Mouse (Mus musculus) ES-E14 (cell line): ENCODE results near the gene Zfp341. TPM values are rescaled to one million over a fixed set of nuclear protein-coding genes. Genes with fewer than 3 reads are reported as not detected.
A peak's percentile ranks its signal among the peaks of the same experiment; 100 is the strongest.

Experiments used
- DNase-seq: peaks from one replicate; pipeline ENCODE4 v3.0.0-alpha.2; 2013; ENCODE audit warnings: low read depth, low spot score
- H3K27ac ChIP-seq: 2 replicates; pipeline ENCODE4 v1.5.1; 2012; ENCODE audit warnings: low read depth, mild to moderate bottlenecking, low read length, moderate library complexity, mixed read lengths; ENCODE audit not compliant: poor library complexity, insufficient read depth, severe bottlenecking
- H3K36me3 ChIP-seq: 2 replicates; pipeline ENCODE4 v1.6.1; 2012; ENCODE audit warnings: mild to moderate bottlenecking, low read length, moderate library complexity, mixed read lengths; ENCODE audit not compliant: control insufficient read depth, poor library complexity, insufficient read depth, severe bottlenecking
- H3K4me1 ChIP-seq, 2 experiments: fragments of 150-350 bp in 1 of 2; sonication (generic) in 1 of 2; 2 replicates each; pipeline ENCODE4 v1.6.1; 2012; ENCODE audit warnings: low read length in 2 of 2, mild to moderate bottlenecking in 1 of 2, mixed read lengths in 1 of 2; ENCODE audit not compliant: control insufficient read depth in 2 of 2, insufficient read depth in 2 of 2, poor library complexity in 1 of 2
- H3K4me3 ChIP-seq, 2 experiments: fragments of 150-350 bp in 1 of 2; sonication (generic) in 1 of 2; 2 replicates each; pipeline ENCODE4 v1.5.1; 2012; ENCODE audit warnings: low read length in 2 of 2, low read depth in 1 of 2, mild to moderate bottlenecking in 1 of 2, mixed read lengths in 1 of 2; ENCODE audit not compliant: insufficient read depth in 1 of 2, poor library complexity in 1 of 2, severe bottlenecking in 1 of 2
- H3K9ac ChIP-seq: 2 replicates; pipeline ENCODE4 v1.6.1; 2012; ENCODE audit warnings: low read depth, mild to moderate bottlenecking, low read length, mixed read lengths; ENCODE audit not compliant: poor library complexity, insufficient read depth, severe bottlenecking
- H3K9me3 ChIP-seq: fragments of 150-350 bp; sonication (generic); 2 replicates; pipeline ENCODE4 v1.6.1; 2012; ENCODE audit warnings: low read depth, mild to moderate bottlenecking, low read length; ENCODE audit not compliant: control insufficient read depth, insufficient read depth
- CHD2 ChIP-seq: IDR thresholded peaks from 2 replicates; pipeline ENCODE4 v1.6.1; 2014; ENCODE audit warnings: mild to moderate bottlenecking, low read depth, low read length, inconsistent platforms
- HCFC1 ChIP-seq: IDR thresholded peaks from 2 replicates; pipeline ENCODE4 v1.6.1; 2012; ENCODE audit warnings: low read length, inconsistent platforms, borderline replicate concordance; ENCODE audit not compliant: insufficient read depth
- MAFK ChIP-seq: IDR thresholded peaks from 2 replicates; pipeline ENCODE4 v1.6.1; 2014; ENCODE audit warnings: mild to moderate bottlenecking, low read depth, low read length, inconsistent platforms; ENCODE audit not compliant: insufficient read depth
- ZC3H11A ChIP-seq: IDR thresholded peaks from 2 replicates; pipeline ENCODE4 v1.6.1; 2012; ENCODE audit warnings: low read depth, mild to moderate bottlenecking, inconsistent platforms, low read length, borderline replicate concordance
- ZNF384 ChIP-seq: IDR thresholded peaks from 2 replicates; pipeline ENCODE4 v1.6.1; 2012; ENCODE audit warnings: low read depth, low read length, inconsistent platforms
- in situ Hi-C, 2 experiments: fragments of 600-800 bp; cut with MboI; formaldehyde crosslinking; loops; one replicate each; pipeline ENCODE4 v1.15.1; 2025; ENCODE audit warnings: low sequenced_read_pairs in 2 of 2, inconsistent platforms in 1 of 2; ENCODE audit not compliant: unreplicated experiment in 2 of 2
- total RNA-seq: library from RNA; depleted of rRNA; stranded (reverse); fragments of 300-350 nt; gene quantifications from 2 replicates; pipeline ENCODE4 v1.2.3, GENCODE M21; 2012

The Zfp341 gene
- total RNA-seq, 1 experiment: 3.2 TPM

DNA sequence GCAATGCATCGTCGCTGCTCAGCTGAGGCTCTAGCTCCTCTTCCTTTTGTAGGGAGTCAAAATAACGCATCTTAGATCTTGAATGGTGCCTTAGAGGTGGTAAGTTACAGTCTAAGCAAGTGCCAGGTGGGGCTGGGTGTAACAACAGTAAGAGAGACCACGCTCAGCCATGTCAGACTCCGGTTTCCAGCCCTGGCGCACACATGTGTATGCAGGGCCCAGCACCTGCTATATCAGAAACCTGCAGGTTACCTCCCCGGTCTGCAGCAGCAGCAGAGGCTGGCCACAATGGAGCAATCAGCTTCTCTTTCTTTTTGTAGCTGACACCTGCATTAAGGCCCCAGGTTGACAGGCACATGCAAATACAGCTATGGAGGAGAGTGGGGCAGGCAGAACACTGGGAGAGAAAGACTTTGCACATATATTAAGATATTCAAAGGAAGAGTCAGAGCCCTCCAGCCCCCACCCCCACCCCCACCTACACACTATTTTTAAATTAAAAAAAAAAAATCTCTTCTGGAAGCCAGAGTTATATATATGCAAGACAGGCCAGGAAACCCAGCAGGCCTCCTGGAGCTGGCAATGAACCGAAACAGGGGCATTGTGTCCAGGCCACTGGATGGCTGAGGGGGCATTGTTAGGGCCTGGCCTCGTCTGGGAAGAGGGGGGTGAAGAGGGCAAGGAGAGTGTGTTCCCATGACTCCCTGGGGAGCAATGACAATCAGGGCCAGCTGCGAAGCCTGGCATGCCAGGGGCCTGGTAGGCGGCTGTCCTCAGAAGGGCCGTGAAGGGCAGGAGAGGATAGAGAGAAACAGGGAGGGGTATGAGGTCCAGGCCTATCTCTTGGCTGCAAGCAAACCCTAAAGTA lies 36.0 kb upstream of the Zfp341 start:
- Histone ChIP-seq H3K4me1 (peaks cover 4 to 17% of the 10 kb centered on the region in 2 experiments; a peak in 2 of 4 replicates), H3K9ac (peak overlapping the region; percentile 12; the same call in 1 of the 2 replicates), H3K27ac (peak overlapping the region; percentile 57), H3K4me3 (peak overlapping the region in 1 of 2 experiments; percentile 5; a peak in 1 of 4 replicates), H3K36me3 (no peaks in the 10 kb centered on the region), H3K9me3 (no peaks in the 10 kb centered on the region)
- in situ Hi-C loops: no loop called here
- DNase-seq: no peak
- TF ChIP-seq CHD2 (no peak), ZNF384 (no peak)

DNA sequence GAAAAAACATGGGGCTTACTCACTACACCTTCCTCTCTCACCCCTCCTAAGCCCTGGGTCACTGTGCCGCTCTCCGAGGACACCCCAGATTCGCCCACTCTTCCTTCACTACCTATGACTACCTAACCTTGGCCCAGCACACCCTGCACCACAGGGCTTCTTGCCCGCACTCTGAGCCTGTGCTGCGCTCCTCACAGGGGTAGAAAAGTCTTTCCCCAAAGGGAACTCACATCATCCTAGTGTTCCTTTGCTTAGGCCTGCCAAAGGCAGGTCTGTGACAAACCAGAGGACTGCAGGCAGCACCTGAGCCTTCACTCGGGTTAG lies 35.4 kb upstream of the Zfp341 start:
- Histone ChIP-seq H3K36me3 (no peaks in the 10 kb centered on the region), H3K9me3 (no peaks in the 10 kb centered on the region), H3K4me3 (no peak overlapping the region), H3K4me1 (peaks cover 4 to 15% of the 10 kb centered on the region in 2 experiments; a peak in 2 of 4 replicates), H3K27ac (no peak overlapping the region), H3K9ac (no peak overlapping the region)
- in situ Hi-C loops: no loop called here
- DNase-seq: no peak
- TF ChIP-seq ZNF384 (no peak), ZC3H11A (no peak), HCFC1 (no peak), MAFK (no peak), CHD2 (no peak)

DNA sequence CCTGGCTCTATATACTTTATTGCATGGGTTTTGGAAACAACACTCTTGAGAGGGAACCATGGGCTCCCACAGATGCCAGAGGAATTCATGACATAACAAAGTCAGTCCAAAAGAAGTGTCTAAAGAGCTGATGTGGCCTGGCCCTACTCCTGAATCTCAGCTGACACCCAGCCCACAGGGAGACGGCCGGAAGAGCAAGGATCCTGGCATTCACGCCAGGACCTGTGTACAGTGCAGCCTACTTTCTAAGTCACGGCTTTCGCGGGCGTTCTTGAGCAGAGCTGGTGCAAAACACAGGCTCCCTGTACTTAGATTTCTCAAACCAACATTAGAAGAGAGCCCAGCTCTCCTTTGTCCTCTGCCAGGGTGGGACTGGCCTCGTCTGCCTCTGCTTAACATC lies 32.5 kb upstream of the Zfp341 start:
- no peak for TF ChIP-seq HCFC1
- TF ChIP-seq ZNF384: no peak
- TF ChIP-seq MAFK: no peak
- TF ChIP-seq ZC3H11A: no peak
- TF ChIP-seq CHD2: no peak
- in situ Hi-C loops: no loop called here
- Histone ChIP-seq H3K4me3 (no peak overlapping the region), H3K27ac (no peak overlapping the region), H3K36me3 (no peaks in the 10 kb centered on the region), H3K9me3 (no peaks in the 10 kb centered on the region), H3K9ac (no peak overlapping the region), H3K4me1 (peaks cover 3 to 22% of the 10 kb centered on the region in 2 experiments; a peak in 2 of 4 replicates)
- DNase-seq: no peak

DNA sequence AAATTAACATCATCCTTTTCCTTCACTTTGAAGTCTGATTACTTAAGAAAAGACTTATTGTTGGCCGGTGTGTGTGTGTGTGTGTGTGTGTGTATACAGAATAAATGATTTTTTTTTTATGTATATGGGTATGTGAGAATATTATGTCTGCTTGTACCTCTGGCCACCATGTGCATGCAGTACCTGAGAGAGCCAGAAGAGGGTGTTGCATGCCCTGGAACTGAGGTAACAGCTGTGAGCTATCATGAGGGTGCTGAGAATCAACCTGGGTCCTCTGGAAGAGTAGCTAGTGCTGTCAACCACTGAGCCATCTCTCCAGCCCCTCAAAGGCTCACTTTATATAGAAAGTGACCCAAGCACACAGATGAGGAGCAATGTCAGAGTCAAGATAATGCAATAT lies 31.7 kb upstream of the Zfp341 start:
- H3K27ac ChIP-seq: no peak overlapping the region
- no peak for TF ChIP-seq ZC3H11A
- no peak for TF ChIP-seq HCFC1
- TF ChIP-seq CHD2: no peak
- TF ChIP-seq MAFK: no peak
- no peak for TF ChIP-seq ZNF384
- H3K9me3 ChIP-seq: no peaks in the 10 kb centered on the region
- no peaks in the 10 kb centered on the region for H3K36me3 ChIP-seq
- peaks cover 1 to 20% of the 10 kb centered on the region in 2 experiments; a peak in 2 of 4 replicates for H3K4me1 ChIP-seq
- H3K9ac ChIP-seq: no peak overlapping the region
- DNase-seq: no peak
- in situ Hi-C loops: no loop called here
- no peak overlapping the region for H3K4me3 ChIP-seq
